Mouse (Mus musculus) forebrain, embryonic 12.5 days (tissue): ENCODE data around the gene Dhrs7. TPM values are rescaled to one million over a fixed set of nuclear protein-coding genes. Genes with fewer than 3 reads are reported as not detected.

ENCODE experiments used
- ATAC-seq: fragments of 200-750 bp; cut with Nextera tagmentation; 2 replicates; pipeline ENCODE4 v1.8.0; 2017; ENCODE audit warnings: moderate TSS enrichment; ENCODE audit not compliant: low FRiP score
- H3K27ac ChIP-seq: fragments of 300-500 bp; sonication (generic); 2 replicates; pipeline ENCODE4 v1.5.1; 2016; ENCODE audit warnings: mild to moderate bottlenecking
- H3K27me3 ChIP-seq: fragments of 300-500 bp; sonication (generic); 2 replicates; pipeline ENCODE4 v1.6.1; 2016; ENCODE audit warnings: mild to moderate bottlenecking
- H3K36me3 ChIP-seq: fragments of 300-500 bp; sonication (generic); replicated peaks from 2 replicates; pipeline ENCODE4 v1.6.1; 2016; ENCODE audit warnings: mild to moderate bottlenecking
- H3K4me1 ChIP-seq: fragments of 300-500 bp; sonication (generic); 2 replicates; pipeline ENCODE4 v1.6.1; 2016
- H3K4me2 ChIP-seq: fragments of 300-500 bp; sonication (generic); 2 replicates; pipeline ENCODE4 v1.6.1; 2016; ENCODE audit warnings: mild to moderate bottlenecking, moderate library complexity
- H3K4me3 ChIP-seq: fragments of 300-500 bp; sonication (generic); replicated peaks from 2 replicates; pipeline ENCODE4 v1.5.1; 2016; ENCODE audit warnings: mild to moderate bottlenecking
- H3K9ac ChIP-seq: fragments of 300-500 bp; sonication (generic); 2 replicates; pipeline ENCODE4 v1.6.1; 2016; ENCODE audit warnings: mild to moderate bottlenecking
- H3K9me3 ChIP-seq: fragments of 300-500 bp; sonication (generic); 2 replicates; pipeline ENCODE4 v1.6.1; 2016
- WGBS: fragments of 180-500 bp; shearing (Covaris S2); methylation state at CpG from one replicate; pipeline ENCODE4 v1.1.7; 2016; 5-methylcytosine and 5-hydroxymethylcytosine counted together
- polyA plus RNA-seq: library from polyadenylated mRNA; unstranded; fragments of >200 nt; fragmentation: Nextera tagmentation; extraction: Ambion mirVana; gene quantifications from 2 replicates; pipeline ENCODE4 v1.2.1, GENCODE M21; 2016

Gene Dhrs7
- polyA plus RNA-seq, 1 experiment from 2014 or later: 5.2 TPM

DNA sequence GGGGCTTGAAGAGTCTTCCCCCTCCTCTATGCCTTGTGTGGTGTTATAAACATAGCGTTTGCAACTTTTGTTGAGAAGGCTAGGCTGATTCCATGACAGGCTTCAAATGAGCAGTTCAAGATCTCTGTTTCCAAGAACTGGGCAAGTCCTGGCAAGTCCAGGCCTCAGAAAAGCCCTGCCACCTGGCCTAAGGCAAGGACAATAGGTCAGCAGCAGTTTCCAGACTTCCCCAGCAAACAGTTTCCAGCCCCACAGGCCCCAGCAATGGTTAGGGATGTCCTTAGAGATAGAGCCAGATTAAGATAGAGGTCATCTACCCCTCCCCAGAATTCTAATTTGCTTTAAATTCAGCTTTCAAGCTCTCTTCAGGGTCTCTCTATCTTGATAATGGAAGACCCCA lies 17.2 kb upstream of the Dhrs7 start:
- Histone ChIP-seq H3K36me3 (no peaks in the 10 kb centered on the region), H3K9ac (no peak overlapping the region), H3K4me1 (no peaks in the 10 kb centered on the region), H3K9me3 (no peaks in the 10 kb centered on the region), H3K27me3 (no peaks in the 10 kb centered on the region), H3K4me2 (no peak overlapping the region), H3K27ac (no peak overlapping the region), H3K4me3 (no peak overlapping the region)
- WGBS: 100% methylated on average over 1 of the region's 1 CpGs
- ATAC-seq: no peak

DNA sequence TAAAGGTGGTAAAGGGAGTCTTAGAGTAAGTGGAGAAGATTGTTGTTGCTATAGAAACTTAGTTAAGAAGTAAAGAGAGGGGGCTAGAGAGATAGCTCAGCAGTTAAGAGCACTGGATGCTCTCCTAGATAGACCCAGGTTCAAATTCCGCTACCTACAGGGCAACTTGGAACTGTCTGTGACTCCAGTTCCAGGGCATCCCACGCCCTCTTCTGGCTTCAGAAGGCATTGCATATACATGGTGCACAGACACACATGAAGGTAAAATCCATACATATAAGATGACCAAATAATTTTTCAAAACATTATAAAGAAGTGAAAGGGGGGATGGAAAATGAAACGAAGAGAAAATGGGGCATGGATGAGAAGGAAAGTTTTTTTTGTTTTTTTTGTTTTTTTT lies 14.9 kb upstream of the Dhrs7 start:
- no peak overlapping the region for H3K4me2 ChIP-seq
- H3K9me3 ChIP-seq: no peaks in the 10 kb centered on the region
- no peaks in the 10 kb centered on the region for H3K4me1 ChIP-seq
- H3K36me3 ChIP-seq: no peaks in the 10 kb centered on the region
- H3K9ac ChIP-seq: no peak overlapping the region
- no peak overlapping the region for H3K27ac ChIP-seq
- H3K4me3 ChIP-seq: no peak overlapping the region
- ATAC-seq: no peak
- 77% methylated on average over 3 of the region's 3 CpGs for WGBS
- H3K27me3 ChIP-seq: no peaks in the 10 kb centered on the region

DNA sequence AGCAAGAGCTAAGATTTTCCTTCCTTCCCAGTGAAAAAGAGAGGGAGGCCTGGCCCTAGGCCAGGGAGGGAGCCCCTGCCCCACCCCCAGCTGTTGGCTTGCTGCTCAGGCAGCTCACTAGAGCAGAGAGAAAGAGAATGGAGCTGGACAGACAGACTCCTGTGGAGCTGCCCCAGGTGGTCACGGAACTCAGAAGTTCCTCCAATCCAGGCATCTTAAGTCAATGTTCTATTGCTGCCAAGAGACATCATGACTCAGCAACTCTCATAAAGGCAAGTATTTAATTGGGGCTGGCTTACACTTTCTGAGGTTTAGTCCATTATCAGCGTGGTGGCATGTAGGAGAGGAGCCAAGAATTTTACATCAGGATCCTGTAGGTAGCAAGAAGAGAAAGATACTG lies 10.1 kb upstream of the Dhrs7 start:
- no peaks in the 10 kb centered on the region for H3K36me3 ChIP-seq
- ATAC-seq: no peak
- H3K27me3 ChIP-seq: no peaks in the 10 kb centered on the region
- 65% methylated on average over 2 of the region's 2 CpGs for WGBS
- H3K4me2 ChIP-seq: no peak overlapping the region
- no peaks in the 10 kb centered on the region for H3K9me3 ChIP-seq
- no peak overlapping the region for H3K9ac ChIP-seq
- H3K4me3 ChIP-seq: no peak overlapping the region
- no peak overlapping the region for H3K27ac ChIP-seq
- no peaks in the 10 kb centered on the region for H3K4me1 ChIP-seq

DNA sequence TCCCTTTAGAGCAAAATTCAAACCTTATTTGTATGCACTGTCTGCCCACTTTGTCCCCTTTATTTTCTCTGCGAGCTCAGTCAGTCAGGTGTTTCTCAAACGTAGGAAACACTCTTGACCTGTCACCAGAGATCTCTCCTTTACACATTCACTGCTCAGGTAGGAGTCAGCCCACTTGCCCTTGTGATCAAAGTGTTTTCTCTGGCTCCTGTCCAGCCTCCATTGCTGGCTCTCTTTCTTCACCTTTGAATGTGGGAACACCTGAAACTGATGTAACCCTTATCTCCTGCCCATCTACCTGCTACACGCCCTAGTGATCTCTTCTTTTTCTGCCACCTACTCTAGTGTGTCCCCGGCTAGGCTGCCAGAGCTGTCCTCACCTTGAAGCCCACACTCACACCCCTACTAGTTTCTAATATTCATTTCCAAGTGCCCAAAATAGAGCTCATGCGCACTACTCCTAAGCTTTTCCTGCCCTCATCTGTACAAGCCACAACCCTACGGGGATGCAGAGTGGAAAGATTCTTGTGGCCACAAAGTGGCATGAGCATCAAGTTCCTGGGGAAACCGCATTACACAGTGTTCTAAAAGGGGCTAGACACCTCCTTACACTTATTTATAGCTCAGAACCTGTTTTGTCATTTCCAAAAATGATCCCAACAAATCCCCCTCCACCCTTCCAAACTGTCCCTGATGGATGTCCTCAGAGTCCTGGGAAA lies 9.5 kb upstream of the Dhrs7 start:
- no peaks in the 10 kb centered on the region for H3K36me3 ChIP-seq
- no peak for ATAC-seq
- no peaks in the 10 kb centered on the region for H3K4me1 ChIP-seq
- 85% methylated on average over 7 of the region's 7 CpGs for WGBS
- H3K4me3 ChIP-seq: no peak overlapping the region
- H3K27ac ChIP-seq: no peak overlapping the region
- H3K27me3 ChIP-seq: no peaks in the 10 kb centered on the region
- H3K9me3 ChIP-seq: no peaks in the 10 kb centered on the region
- no peak overlapping the region for H3K4me2 ChIP-seq
- H3K9ac ChIP-seq: no peak overlapping the region

DNA sequence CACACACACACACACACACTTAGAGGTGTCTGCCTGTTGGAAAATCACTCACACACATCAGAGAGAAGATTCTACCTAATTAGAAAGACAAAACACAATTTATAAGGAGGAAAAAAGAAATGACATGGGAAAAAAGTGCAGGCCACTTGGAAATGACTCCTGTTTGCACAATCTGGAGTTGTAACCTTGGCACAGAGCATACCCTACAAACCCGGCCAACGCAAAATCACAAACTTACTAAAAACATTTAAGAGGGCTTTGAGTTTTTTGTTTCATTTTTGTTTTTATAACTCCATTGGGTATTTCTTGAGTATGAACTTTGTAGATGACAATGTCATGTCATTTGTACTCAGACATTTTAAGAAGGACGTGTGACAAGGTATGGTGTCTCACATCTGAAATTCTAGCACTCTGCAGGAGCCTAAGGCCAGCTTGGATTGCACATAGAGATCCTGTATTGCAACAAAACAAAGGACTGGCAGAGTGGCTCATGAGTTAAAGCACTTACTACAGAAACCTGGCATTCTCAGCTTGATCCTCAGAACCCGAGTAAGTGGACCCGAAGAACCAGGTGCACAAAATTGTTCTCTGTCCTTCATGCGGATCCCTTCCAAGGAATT lies 6.9 kb upstream of the Dhrs7 start:
- H3K4me2 ChIP-seq: no peak overlapping the region
- H3K27ac ChIP-seq: no peak overlapping the region
- no peak for ATAC-seq
- no peak overlapping the region for H3K9ac ChIP-seq
- 91% methylated on average over 6 of the region's 6 CpGs for WGBS
- H3K9me3 ChIP-seq: no peaks in the 10 kb centered on the region
- H3K4me3 ChIP-seq: no peak overlapping the region
- H3K4me1 ChIP-seq: peaks cover 3% of the 10 kb centered on the region; the same call in 1 of the 2 replicates
- H3K27me3 ChIP-seq: no peaks in the 10 kb centered on the region
- H3K36me3 ChIP-seq: no peaks in the 10 kb centered on the region

DNA sequence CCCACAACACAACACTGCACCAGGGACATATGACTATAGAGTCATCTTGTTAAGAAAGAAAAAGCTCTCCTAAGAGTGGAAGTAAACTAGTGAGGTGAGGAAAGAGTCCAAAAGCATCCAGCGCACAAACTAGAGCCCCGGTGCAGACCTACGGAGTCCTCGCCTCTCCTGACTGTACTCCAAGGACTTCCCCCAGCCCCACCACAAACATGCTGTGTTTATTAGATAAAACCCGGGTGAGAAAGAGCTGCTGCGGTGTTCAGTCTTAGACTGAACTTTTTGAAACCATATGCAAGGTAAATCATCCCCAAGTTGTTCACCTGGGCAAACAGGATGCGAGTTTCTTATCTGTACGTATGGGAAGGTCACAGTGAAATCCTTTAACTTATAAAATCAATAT lies 6.2 kb upstream of the Dhrs7 start:
- Histone ChIP-seq H3K9ac (no peak overlapping the region), H3K4me2 (no peak overlapping the region), H3K27me3 (0 out of 2 replicates have a peak, but pooled peaks cover 1% of the 10 kb centered on the region), H3K9me3 (no peaks in the 10 kb centered on the region), H3K27ac (no peak overlapping the region), H3K36me3 (no peaks in the 10 kb centered on the region), H3K4me1 (peaks cover 3% of the 10 kb centered on the region; the same call in 1 of the 2 replicates), H3K4me3 (no peak overlapping the region)
- no peak for ATAC-seq
- 94% methylated on average over 8 of the region's 8 CpGs for whole genome bisulfite sequencing

DNA sequence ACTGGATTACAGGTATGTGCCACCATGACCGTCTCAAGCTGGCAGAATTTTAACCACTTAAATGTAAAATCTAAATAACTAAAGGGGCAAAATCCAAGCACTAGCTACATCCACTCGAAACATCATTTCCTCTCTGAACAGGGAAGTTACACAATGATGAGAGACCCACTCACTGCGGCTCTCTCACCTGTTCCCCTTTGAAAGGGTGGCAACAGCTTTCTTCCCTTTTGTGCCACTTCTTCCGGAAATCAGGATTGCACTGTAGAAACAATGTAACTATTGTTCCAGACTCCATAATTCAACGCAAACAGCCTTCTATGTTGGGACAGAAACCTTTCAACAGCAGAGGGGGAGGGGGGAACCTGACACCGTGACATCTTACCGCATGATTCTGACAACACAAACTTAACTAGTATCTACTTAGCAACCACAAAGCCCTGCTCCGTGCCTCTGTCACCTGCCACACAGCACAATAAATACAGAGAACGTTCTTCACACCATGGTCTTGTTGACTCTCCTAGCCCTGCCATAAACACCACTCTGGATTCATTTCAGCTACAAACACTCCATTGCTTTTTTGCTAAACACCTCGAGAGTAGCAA lies 3.3 kb upstream of the Dhrs7 start:
- H3K9me3 ChIP-seq: no peaks in the 10 kb centered on the region
- H3K36me3 ChIP-seq: no peaks in the 10 kb centered on the region
- peaks cover 12% of the 10 kb centered on the region; the same call in 1 of the 2 replicates for H3K27me3 ChIP-seq
- 65% methylated on average over 10 of the region's 10 CpGs for WGBS
- H3K9ac ChIP-seq: no peak overlapping the region
- peaks cover 14% of the 10 kb centered on the region for H3K4me1 ChIP-seq
- no peak for ATAC-seq
- no peak overlapping the region for H3K27ac ChIP-seq
- no peak overlapping the region for H3K4me3 ChIP-seq
- H3K4me2 ChIP-seq: no peak overlapping the region

DNA sequence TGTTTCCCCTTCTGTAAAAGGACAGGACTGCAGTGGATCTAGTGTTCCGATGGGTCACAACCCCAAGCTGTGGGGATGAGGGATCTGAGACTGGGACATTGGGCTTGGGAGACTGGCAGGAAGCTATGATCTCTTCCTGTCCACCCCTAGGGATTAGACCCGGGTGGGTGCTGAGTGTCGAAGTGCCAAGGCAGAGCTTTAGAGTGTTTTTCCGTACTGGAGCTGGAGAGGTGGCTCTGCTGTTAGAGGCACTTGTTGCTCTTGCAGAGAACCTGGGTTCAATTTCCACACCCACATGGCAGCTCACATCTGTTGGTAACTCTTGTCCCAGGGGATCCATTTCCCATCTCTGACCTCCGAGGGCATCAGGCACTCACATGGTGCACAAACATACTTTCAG lies 1.3 kb upstream of the Dhrs7 start:
- Histone ChIP-seq H3K4me2 (no peak overlapping the region), H3K9ac (no peak overlapping the region), H3K36me3 (no peaks in the 10 kb centered on the region), H3K9me3 (no peaks in the 10 kb centered on the region), H3K4me3 (no peak overlapping the region), H3K27me3 (peaks cover 12% of the 10 kb centered on the region; the same call in 1 of the 2 replicates), H3K27ac (no peak overlapping the region), H3K4me1 (peaks cover 14% of the 10 kb centered on the region)
- 87% methylated on average over 5 of the region's 5 CpGs for WGBS
- no peak for ATAC-seq

DNA sequence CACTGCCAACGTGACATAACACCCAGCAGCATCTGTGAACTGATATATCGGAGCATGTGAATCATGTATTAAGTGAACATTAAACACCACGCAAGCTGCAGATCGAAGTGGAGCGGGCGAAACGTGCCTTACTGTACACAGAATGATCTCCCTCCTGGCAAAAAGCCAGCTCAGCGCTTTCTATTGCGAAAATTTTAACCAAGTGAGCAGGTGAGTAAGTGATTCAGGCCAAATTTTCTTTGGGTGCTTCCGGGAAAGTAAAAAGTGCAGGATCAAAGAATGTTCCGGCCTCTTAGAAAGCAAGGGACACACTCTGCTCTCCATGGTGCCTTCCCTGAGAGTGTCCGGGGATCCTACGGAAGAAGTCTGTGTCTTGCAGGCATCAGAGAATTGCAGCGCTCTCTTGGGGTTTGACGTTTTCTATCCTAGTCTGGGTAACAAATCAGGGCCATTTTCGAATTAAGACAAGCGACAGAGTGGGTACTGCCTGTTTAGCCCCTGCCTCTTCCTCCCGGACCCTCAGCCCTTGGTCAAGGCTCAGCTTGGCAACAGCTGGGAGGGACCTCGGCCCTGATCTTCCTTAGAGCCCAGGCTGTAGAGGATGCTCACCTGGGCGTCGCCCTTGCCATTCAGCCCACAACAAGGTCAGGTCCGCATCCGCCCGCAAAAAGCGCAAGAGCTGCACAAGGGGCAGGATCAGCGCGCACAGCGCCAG lies 532 bp downstream of the Dhrs7 start:
- WGBS: 12% methylated on average over 28 of the region's 28 CpGs
- H3K27ac ChIP-seq: 0 out of 2 replicates have a peak overlapping the region, but pooled peaks have one; percentile 10
- peak overlapping the region; percentile 56 for H3K4me3 ChIP-seq
- peaks cover 13% of the 10 kb centered on the region for H3K27me3 ChIP-seq
- peak; percentile 72 for ATAC-seq
- peak overlapping the region; percentile 80 for H3K4me2 ChIP-seq
- H3K9ac ChIP-seq: peak overlapping the region; percentile 61
- H3K36me3 ChIP-seq: no peaks in the 10 kb centered on the region
- H3K9me3 ChIP-seq: no peaks in the 10 kb centered on the region
- peaks cover 14% of the 10 kb centered on the region for H3K4me1 ChIP-seq

DNA sequence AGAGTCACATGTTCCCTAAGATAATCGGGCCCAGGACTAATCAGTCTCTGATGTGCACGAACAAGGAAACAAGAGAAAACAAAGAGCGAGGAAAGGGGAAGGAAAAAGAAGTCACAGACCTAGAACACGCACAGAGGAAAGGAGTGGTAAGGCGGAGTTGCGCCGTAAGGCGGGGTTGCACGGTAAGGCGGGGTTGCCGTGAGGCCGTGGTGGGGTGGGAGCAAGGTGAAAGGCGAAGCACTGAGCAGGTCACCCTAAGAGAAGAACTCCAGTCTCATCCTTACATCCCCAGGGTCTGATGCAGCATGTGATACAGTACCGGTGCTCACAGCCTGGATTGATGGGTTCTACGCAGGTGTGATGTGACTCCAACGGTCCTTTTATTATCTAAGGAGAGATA lies 8.9 kb downstream of the Dhrs7 start:
- H3K4me1 ChIP-seq: no peaks in the 10 kb centered on the region
- H3K27ac ChIP-seq: no peak overlapping the region
- H3K27me3 ChIP-seq: peaks cover 2% of the 10 kb centered on the region; the same call in 1 of the 2 replicates
- WGBS: 92% methylated on average over 16 of the region's 16 CpGs
- no peaks in the 10 kb centered on the region for H3K36me3 ChIP-seq
- ATAC-seq: no peak
- H3K9ac ChIP-seq: no peak overlapping the region
- H3K4me2 ChIP-seq: no peak overlapping the region
- no peak overlapping the region for H3K4me3 ChIP-seq
- no peaks in the 10 kb centered on the region for H3K9me3 ChIP-seq

DNA sequence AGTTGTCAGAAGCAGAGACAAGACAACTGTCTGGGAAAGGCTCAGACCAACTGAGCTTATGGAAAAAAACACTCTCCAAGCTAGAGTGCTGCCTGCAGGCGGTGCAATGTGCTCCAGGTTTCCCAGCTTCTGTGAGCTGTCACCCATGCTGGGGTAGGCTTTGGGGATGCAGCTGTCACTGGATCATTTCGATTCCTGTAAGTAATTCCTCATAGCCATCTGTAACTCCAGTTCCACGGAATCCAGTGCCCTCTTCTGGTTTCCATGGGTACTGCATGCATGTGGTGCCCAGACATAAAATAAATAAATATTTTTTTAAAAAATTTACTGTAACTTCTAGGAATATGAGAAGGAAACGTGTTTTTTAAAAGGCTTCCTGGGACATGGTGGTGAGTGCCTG lies 10.0 kb downstream of the Dhrs7 start:
- Histone ChIP-seq H3K27me3 (peaks cover 2% of the 10 kb centered on the region; the same call in 1 of the 2 replicates), H3K9ac (no peak overlapping the region), H3K27ac (no peak overlapping the region), H3K36me3 (no peaks in the 10 kb centered on the region), H3K4me1 (no peaks in the 10 kb centered on the region), H3K4me2 (no peak overlapping the region), H3K4me3 (no peak overlapping the region), H3K9me3 (no peaks in the 10 kb centered on the region)
- ATAC-seq: no peak
- 12% methylated on average over 4 of the region's 4 CpGs for WGBS

DNA sequence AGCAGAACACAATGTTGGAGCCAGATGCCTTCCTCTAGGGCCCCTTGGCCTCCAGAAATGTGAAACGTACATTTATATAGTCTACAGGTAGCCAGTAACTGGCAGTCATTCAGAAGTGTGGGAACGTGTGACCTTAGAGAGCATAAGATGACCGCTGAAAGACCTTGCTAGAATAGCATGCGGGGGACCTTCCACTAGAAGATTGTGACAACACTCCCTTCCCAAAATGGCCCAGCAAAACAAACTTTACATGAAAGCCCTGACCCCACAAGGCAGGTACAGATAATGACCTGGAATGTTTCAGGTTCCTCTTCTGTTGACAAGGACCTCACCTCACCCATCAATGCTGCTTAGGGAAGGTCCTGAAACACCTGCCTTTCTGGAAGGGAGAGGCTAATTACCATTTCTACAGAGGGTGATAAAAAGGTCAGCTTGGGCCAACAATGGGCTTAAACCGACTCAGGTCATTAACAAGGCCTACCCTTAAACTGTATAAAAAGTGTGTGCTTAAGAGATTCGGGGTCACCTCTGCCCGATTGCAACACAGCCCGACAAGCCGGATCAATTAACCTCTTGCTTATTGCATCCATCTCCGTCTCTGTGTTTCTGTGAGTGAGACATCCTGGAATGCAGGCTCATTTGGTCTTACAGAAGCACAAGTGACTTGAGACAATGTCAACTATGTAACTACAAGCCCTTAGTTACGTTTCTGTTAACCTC lies 14.9 kb downstream of the Dhrs7 start, which contains the start of gene Gm4756:
Gene Gm4756 (minus strand): TSS at position 51 of the 720 bp plus-strand sequence.
- Histone ChIP-seq H3K4me3 (no peak within 1 kb of the TSS), H3K9me3 (no peaks in the 10 kb centered on the region), H3K9ac (no peak within 1 kb of the TSS), H3K27me3 (no peaks in the 10 kb centered on the region), H3K36me3 (no peaks in the 10 kb centered on the region), H3K4me2 (no peak within 1 kb of the TSS), H3K27ac (no peak within 1 kb of the TSS), H3K4me1 (no peaks in the 10 kb centered on the region)
- WGBS: 79% methylated on average over 11 of the region's 11 CpGs
- no peak for ATAC-seq
